Mouse (Mus musculus): ENCODE results near the gene Rchy1. TPM values are rescaled to one million over a fixed set of nuclear protein-coding genes. Genes with fewer than 3 reads are reported as not detected.

Gene Rchy1
- polyA plus RNA-seq (2017; shearing (Covaris generic)) = 100 to 1,000 TPM in 1 of 2 experiments, 10 to 100 TPM in 1; 96.0 to 142 TPM

DNA sequence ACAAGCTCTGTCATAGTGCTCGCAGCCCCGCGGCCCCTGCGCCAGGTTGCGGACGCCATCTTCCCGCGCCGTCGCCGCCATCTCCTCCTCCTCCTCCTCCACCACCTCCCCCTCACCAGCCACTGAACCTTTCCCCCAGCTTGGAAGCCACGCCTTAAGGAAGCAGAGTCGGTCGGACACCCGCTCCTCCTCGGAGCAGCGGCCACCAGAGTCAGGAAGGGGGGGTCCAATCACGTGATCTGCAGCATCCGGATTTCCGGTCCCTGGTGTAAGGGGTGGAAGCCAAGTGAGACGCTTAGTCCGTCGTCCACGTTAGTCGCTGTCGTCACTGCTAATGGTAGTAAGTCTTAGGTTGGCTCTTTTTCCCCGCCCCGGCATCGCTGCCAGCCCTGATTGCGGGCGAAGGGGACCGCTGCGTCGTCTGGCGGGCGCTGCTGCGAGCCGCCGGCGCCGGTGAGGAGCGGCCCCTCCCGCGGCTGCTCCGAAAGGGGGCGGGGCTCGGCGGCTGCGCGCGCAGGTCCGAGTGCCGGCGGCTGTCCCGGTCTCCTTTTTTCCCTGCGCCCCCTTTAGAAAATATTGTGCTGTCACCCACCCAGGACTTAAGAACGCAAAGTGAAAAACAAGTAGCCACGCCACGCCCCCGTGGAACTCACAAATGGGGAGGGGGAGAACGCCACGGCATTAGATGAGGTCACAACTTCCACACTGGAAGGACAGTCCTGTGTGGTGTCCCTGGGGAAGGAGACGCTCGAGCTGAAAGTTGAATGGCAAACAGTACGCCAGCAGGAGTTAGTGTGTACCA is at the start of gene Rchy1:
Gene Rchy1 (minus strand): TSS at position 430 of the 802 bp plus-strand sequence.

DNA sequence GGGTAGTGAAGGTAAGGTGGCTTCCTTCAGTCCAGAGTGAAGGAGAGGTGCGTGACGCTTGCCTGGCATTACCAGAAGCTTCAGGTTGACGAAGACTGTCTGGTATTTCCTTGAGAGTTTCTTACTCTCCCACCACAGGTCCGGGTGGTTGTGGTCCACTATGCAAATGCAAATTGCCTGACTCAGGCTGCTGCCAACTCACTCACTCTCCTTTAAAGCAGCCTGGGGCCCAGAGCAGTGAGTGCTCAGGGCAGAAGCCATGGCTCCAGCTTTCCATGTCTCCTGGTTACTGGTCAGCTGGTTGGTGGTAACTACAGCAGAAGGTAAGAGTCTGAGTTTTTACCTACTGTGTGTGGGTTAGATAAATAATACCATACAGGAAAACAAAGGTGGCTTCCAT is 24.4 kb upstream of the Rchy1 start, which contains the start of gene Odaph:
Gene Odaph (plus strand): TSS at position 240 of the 400 bp plus-strand sequence.

Other genes starting within 250 kb of the Rchy1 start
- under 1 TPM in 1 of 2 experiments, not detected in 1; 0.76 TPM for gene Odaph, start 24.4 kb upstream of the Rchy1 start, polyA plus RNA-seq (2017; shearing (Covaris generic))
- 1 to 10 TPM; 4.8 to 5.4 TPM for gene Cdkl2, start 80.8 kb upstream of the Rchy1 start, polyA plus RNA-seq (2017; shearing (Covaris generic))
- 100 to 1,000 TPM; 159 to 181 TPM for gene G3bp2, start 120.7 kb upstream of the Rchy1 start, polyA plus RNA-seq (2017; shearing (Covaris generic))
- gene Uso1, start 174.9 kb upstream of the Rchy1 start, polyA plus RNA-seq (2017; shearing (Covaris generic)) = 10 to 100 TPM; 40.3 to 56.6 TPM

Data from inflammation-experienced regulatory T-cells (primary cell).